ENCODE assay signal across 8 mouse cellular contexts in the genomic region with DNA sequence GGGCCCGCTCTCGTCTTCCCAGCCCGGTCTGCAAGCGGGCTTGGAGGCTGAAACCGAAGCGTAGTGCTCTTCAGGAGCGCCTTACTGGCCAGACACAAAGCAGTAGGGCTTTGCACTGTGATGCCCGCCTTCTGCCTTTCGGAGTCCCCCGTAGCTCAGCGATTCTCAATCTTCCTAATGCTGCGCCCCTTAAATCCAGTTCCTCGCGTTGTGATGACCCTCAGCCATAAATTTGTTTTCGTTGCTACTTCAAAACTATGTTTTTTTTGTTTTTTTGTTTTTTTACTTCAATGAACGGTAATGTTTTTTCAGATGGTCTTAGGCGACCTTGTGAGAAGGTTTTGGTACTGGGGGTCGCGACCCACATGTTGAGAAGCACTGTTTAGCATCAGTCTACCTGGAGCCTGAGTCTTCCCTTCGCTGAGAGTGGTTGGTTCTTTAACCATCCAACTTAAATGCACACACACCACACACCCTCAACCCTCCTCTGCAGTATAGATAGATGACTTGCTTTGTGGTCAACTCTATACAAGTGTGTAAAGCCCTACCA. TPM values are rescaled to one million over a fixed set of nuclear protein-coding genes. Genes with fewer than 3 reads are reported as not detected.
DNase-seq lines count a peak whose midpoint lies in the region; ATAC-seq lines count a peak whose summit lies in the region.

No protein-coding gene starts in this region.

- no peaks in the 10 kb centered on the region for H3K9me3 ChIP-seq in heart, embryonic 15.5 days (replicated peaks)
- H3K9me3 ChIP-seq in hindbrain, embryonic 15.5 days, result no peaks in the 10 kb centered on the region
- H3K9me3 ChIP-seq in midbrain, embryonic 13.5 days, result no peaks in the 10 kb centered on the region

- ATAC-seq in heart, embryonic 15.5 days (replicated peaks; ENCODE audit: insufficient number of reproducible peaks, insufficient read depth, low FRiP score, low read depth), result peak; percentile 8; the same call in 1 of the 2 replicates
- ATAC-seq in hindbrain, embryonic 15.5 days (ENCODE audit: low FRiP score, low read depth), result no peak
- ATAC-seq in midbrain, embryonic 13.5 days, result peak; percentile 44

- intact Hi-C loops in heart, postnatal 10 days (cut with DNase I), result no loop called here

- DNase-seq in heart, postnatal 10 days, result no peak
- DNase-seq in ovary, adult 18-20 months (ENCODE audit: low spot score), result no peak
- DNase-seq in right cerebral cortex, postnatal 25 days, result no peak
- no peak for DNase-seq in cerebellum, postnatal 25 days

- peaks cover 15% of the 10 kb centered on the region for H3K4me1 ChIP-seq in heart, embryonic 15.5 days (replicated peaks)
- H3K4me1 ChIP-seq in brown adipose tissue, adult 24 weeks (ENCODE audit: control insufficient read depth, insufficient read depth, insufficient read length, low read length), result peaks cover 6% of the 10 kb centered on the region
- peaks cover 25% of the 10 kb centered on the region for H3K4me1 ChIP-seq in hindbrain, embryonic 15.5 days (replicated peaks)
- H3K4me1 ChIP-seq in midbrain, embryonic 13.5 days (replicated peaks), result peaks cover 23% of the 10 kb centered on the region

- 1% methylated on average over 20 of the region's 20 CpGs for WGBS in heart, embryonic 15.5 days
- WGBS in hindbrain, embryonic 15.5 days, result 2% methylated on average over 20 of the region's 20 CpGs
- 2% methylated on average over 20 of the region's 20 CpGs for WGBS in midbrain, embryonic 13.5 days

- peak overlapping the region; percentile 94 for H3K27ac ChIP-seq in heart, embryonic 15.5 days
- H3K27ac ChIP-seq in brown adipose tissue, adult 24 weeks (replicated peaks; ENCODE audit: low read depth, low read length), result peak overlapping the region; percentile 91
- H3K27ac ChIP-seq in hindbrain, embryonic 15.5 days (replicated peaks), result peak overlapping the region; percentile 90
- peak overlapping the region; percentile 90 for H3K27ac ChIP-seq in midbrain, embryonic 13.5 days

- peak overlapping the region; percentile 94 for H3K9ac ChIP-seq in heart, embryonic 15.5 days
- H3K9ac ChIP-seq in hindbrain, embryonic 15.5 days, result peak overlapping the region; percentile 83
- H3K9ac ChIP-seq in midbrain, embryonic 13.5 days (replicated peaks), result peak overlapping the region; percentile 94

- peak overlapping the region; percentile 81 for H3K4me2 ChIP-seq in heart, embryonic 15.5 days
- peak overlapping the region; percentile 70 for H3K4me2 ChIP-seq in hindbrain, embryonic 15.5 days
- peak overlapping the region; percentile 90 for H3K4me2 ChIP-seq in midbrain, embryonic 13.5 days (replicated peaks)

- H3K4me3 ChIP-seq in heart, embryonic 15.5 days, result peak overlapping the region; percentile 92
- H3K4me3 ChIP-seq in brown adipose tissue, adult 24 weeks (ENCODE audit: insufficient read depth, low read depth, low read length), result peak overlapping the region; percentile 89
- peak overlapping the region; percentile 73 for H3K4me3 ChIP-seq in hindbrain, embryonic 15.5 days
- H3K4me3 ChIP-seq in midbrain, embryonic 13.5 days (replicated peaks), result peak overlapping the region; percentile 98

- no peaks in the 10 kb centered on the region for H3K36me3 ChIP-seq in heart, embryonic 15.5 days
- H3K36me3 ChIP-seq in hindbrain, embryonic 15.5 days, result 0 out of 2 replicates have a peak, but pooled peaks cover 4% of the 10 kb centered on the region
- H3K36me3 ChIP-seq in midbrain, embryonic 13.5 days, result peaks cover 14% of the 10 kb centered on the region

- H3K27me3 ChIP-seq in heart, embryonic 15.5 days, result no peaks in the 10 kb centered on the region
- H3K27me3 ChIP-seq in hindbrain, embryonic 15.5 days, result no peaks in the 10 kb centered on the region
- H3K27me3 ChIP-seq in midbrain, embryonic 13.5 days, result no peaks in the 10 kb centered on the region

RNA-seq across cellular contexts. Expression of a gene that starts 15.2 kb away (rescaled TPM):
- 301 and 302 TPM in 2 replicates for polyA plus RNA-seq in heart, embryonic 15.5 days (2015; fragmentation: Nextera tagmentation; extraction: Ambion mirVana)
- 100 to 1,000 TPM; 196 to 197 TPM for total RNA-seq in heart, postnatal 10 days (2021)
- polyA plus RNA-seq in brown adipose tissue, adult 24 weeks (2012; ENCODE audit: insufficient read depth, insufficient read length, missing spikeins), result 251 and 340 TPM in 2 replicates
- polyA plus RNA-seq in hindbrain, embryonic 15.5 days (2015; fragmentation: Nextera tagmentation; extraction: Ambion mirVana), result 389 and 393 TPM in 2 replicates
- polyA plus RNA-seq in midbrain, embryonic 13.5 days (2015; fragmentation: Nextera tagmentation; extraction: Ambion mirVana), result 464 and 465 TPM in 2 replicates
